Mouse (Mus musculus) liver, adult 10 weeks (tissue): Measurements from ENCODE around the gene Suv39h1. TPM values are rescaled to one million over a fixed set of nuclear protein-coding genes. Genes with fewer than 3 reads are reported as not detected.

Experiments
- polyA plus RNA-seq: library from polyadenylated mRNA; stranded (reverse); fragments of 350-450 nt; fragmentation: Illumina TruSeq; extraction: RNeasy Lipid Tissue Mini Kit (QIAGEN cat#74804); gene quantifications from one replicate; pipeline ENCODE4 v1.2.3, GENCODE M21; 2014; ENCODE audit warnings: low read depth, low replicate concordance

The Suv39h1 gene
- 3.0 TPM for polyA plus RNA-seq

GRCm38 (mm10) chrX:8074430-8075014 lies at the start of gene Suv39h1:
TSS of gene Suv39h1 (minus strand) at chrX:8074760.

GRCm38 (mm10) chrX:8090346-8090953 lies 15.9 kb upstream of the Suv39h1 start, which contains the start of gene Was:
TSS of gene Was (minus strand) at chrX:8090498.

GRCm38 (mm10) chrX:8018286-8018685 lies 56.3 kb downstream of the Suv39h1 start, which contains the start of gene Glod5:
TSS of gene Glod5 (minus strand) at chrX:8018492.

Other genes with a start within 250 kb of the Suv39h1 start
- 24.3 TPM for gene Otud5, start 233.4 kb downstream of the Suv39h1 start, polyA plus RNA-seq
- 2.3 TPM for gene Pim2, start 196.5 kb downstream of the Suv39h1 start, polyA plus RNA-seq
- gene Slc35a2, start 190.7 kb downstream of the Suv39h1 start, polyA plus RNA-seq, result 3.7 TPM
- 13.4 TPM for gene Pqbp1, start 175.5 kb downstream of the Suv39h1 start, polyA plus RNA-seq
- gene Timm17b, start 175.4 kb downstream of the Suv39h1 start, polyA plus RNA-seq, result 4.2 TPM
- gene Gm10491, start 166.9 kb downstream of the Suv39h1 start, polyA plus RNA-seq, result not detected
- not detected for gene Gm10490, start 165.2 kb downstream of the Suv39h1 start, polyA plus RNA-seq
- gene Pcsk1n, start 154.9 kb downstream of the Suv39h1 start, polyA plus RNA-seq, result not detected
- gene Eras, start 146.2 kb downstream of the Suv39h1 start, polyA plus RNA-seq, result not detected
- 2.6 TPM for gene Hdac6, start 126.9 kb downstream of the Suv39h1 start, polyA plus RNA-seq
- not detected for gene Gata1, start 96.7 kb downstream of the Suv39h1 start, polyA plus RNA-seq
- gene Glod5, start 56.3 kb downstream of the Suv39h1 start, polyA plus RNA-seq, result 0.93 TPM
- 0.48 TPM for gene Was, start 15.7 kb upstream of the Suv39h1 start, polyA plus RNA-seq
- 17.7 TPM for gene Wdr13, start 58.1 kb upstream of the Suv39h1 start, polyA plus RNA-seq
- gene Rbm3, start 71.1 kb upstream of the Suv39h1 start, polyA plus RNA-seq, result 91.4 TPM
- gene Tbc1d25, start 101.4 kb upstream of the Suv39h1 start, polyA plus RNA-seq, result not detected
- 166 TPM for gene Ebp, start 118.8 kb upstream of the Suv39h1 start, polyA plus RNA-seq
- 1.2 TPM for gene Porcn, start 131.8 kb upstream of the Suv39h1 start, polyA plus RNA-seq
- 12.4 TPM for gene Ftsj1, start 177.6 kb upstream of the Suv39h1 start, polyA plus RNA-seq
- gene Slc38a5, start 196.4 kb upstream of the Suv39h1 start, polyA plus RNA-seq, result not detected